Mouse (Mus musculus) embryonic facial prominence, embryonic 13.5 days (tissue): Measurements from ENCODE around the gene Otx2. TPM values are rescaled to one million over a fixed set of nuclear protein-coding genes. Genes with fewer than 3 reads are reported as not detected.
A peak's percentile ranks its signal among the peaks of the same experiment; 100 is the strongest.

Experiments used
- ATAC-seq: fragments of 200-750 bp; cut with Nextera tagmentation; 2 replicates; pipeline ENCODE4 v1.8.0; 2017; ENCODE audit warnings: low read depth; ENCODE audit not compliant: insufficient number of reproducible peaks, insufficient read depth, low FRiP score, low TSS enrichment
- H3K27ac ChIP-seq: fragments of 300-500 bp; sonication (generic); 2 replicates; pipeline ENCODE4 v1.5.1; 2015; ENCODE audit warnings: moderate library complexity, mild to moderate bottlenecking, inconsistent platforms
- H3K27me3 ChIP-seq: fragments of 300-500 bp; sonication (generic); 2 replicates; pipeline ENCODE4 v1.6.1; 2015; ENCODE audit warnings: mild to moderate bottlenecking, inconsistent platforms
- H3K36me3 ChIP-seq: fragments of 300-500 bp; sonication (generic); 2 replicates; pipeline ENCODE4 v1.6.1; 2015; ENCODE audit warnings: mild to moderate bottlenecking, inconsistent platforms
- H3K4me1 ChIP-seq: fragments of 300-500 bp; sonication (generic); 2 replicates; pipeline ENCODE4 v1.6.1; 2015; ENCODE audit warnings: inconsistent platforms
- H3K4me2 ChIP-seq: fragments of 300-500 bp; sonication (generic); 2 replicates; pipeline ENCODE4 v1.6.1; 2015; ENCODE audit warnings: moderate library complexity, mild to moderate bottlenecking, inconsistent platforms
- H3K4me3 ChIP-seq: fragments of 300-500 bp; sonication (generic); 2 replicates; pipeline ENCODE4 v1.5.1; 2015; ENCODE audit warnings: mild to moderate bottlenecking, inconsistent platforms
- H3K9ac ChIP-seq: fragments of 300-500 bp; sonication (generic); 2 replicates; pipeline ENCODE4 v1.6.1; 2015; ENCODE audit warnings: mild to moderate bottlenecking, inconsistent platforms
- H3K9me3 ChIP-seq: fragments of 300-500 bp; sonication (generic); 2 replicates; pipeline ENCODE4 v1.6.1; 2016; ENCODE audit warnings: inconsistent platforms
- WGBS: fragments of 180-500 bp; shearing (Covaris S2); methylation state at CpG from one replicate; pipeline ENCODE4 v1.1.7; 2015; ENCODE audit warnings: mixed read lengths; 5-methylcytosine and 5-hydroxymethylcytosine counted together
- polyA plus RNA-seq: library from polyadenylated mRNA; unstranded; fragments of >200 nt; fragmentation: Nextera tagmentation; extraction: Ambion mirVana; gene quantifications from 2 replicates; pipeline ENCODE4 v1.2.1, GENCODE M21; 2015

Gene Otx2
- polyA plus RNA-seq, result 8.6 and 13.1 TPM in 2 replicates

- no peak within 1 kb of the TSS for H3K9ac ChIP-seq
- peaks cover 7% of the 10 kb centered on the region for H3K4me1 ChIP-seq
- ATAC-seq, result no peak
- peak within 1 kb of the TSS; percentile 48 for H3K4me2 ChIP-seq
- peak within 1 kb of the TSS; percentile 34 for H3K4me3 ChIP-seq
- H3K9me3 ChIP-seq, result no peaks in the 10 kb centered on the region
- no peaks in the 10 kb centered on the region for H3K36me3 ChIP-seq
- H3K27me3 ChIP-seq, result peaks cover 95% of the 10 kb centered on the region
- 1% methylated on average over 27 of the region's 27 CpGs for WGBS
- no peak within 1 kb of the TSS for H3K27ac ChIP-seq
These were observed at the start of gene Otx2 for GRCm38 (mm10) chr14:48673541-48673940. Gene Otx2 (minus strand): TSS chr14:48673819.

GRCm38 (mm10) chr14:48722763-48723162 lies 49.1 kb upstream of the Otx2 start:
- no peak for ATAC-seq
- no peak overlapping the region for H3K4me2 ChIP-seq
- H3K4me1 ChIP-seq, result no peaks in the 10 kb centered on the region
- 45% methylated on average over 4 of the region's 4 CpGs for WGBS
- H3K4me3 ChIP-seq, result no peak overlapping the region
- no peak overlapping the region for H3K27ac ChIP-seq
- no peaks in the 10 kb centered on the region for H3K27me3 ChIP-seq
- no peaks in the 10 kb centered on the region for H3K9me3 ChIP-seq
- H3K36me3 ChIP-seq, result no peaks in the 10 kb centered on the region
- H3K9ac ChIP-seq, result no peak overlapping the region

- Histone ChIP-seq H3K9me3 (no peaks in the 10 kb centered on the region), H3K36me3 (no peaks in the 10 kb centered on the region), H3K4me2 (no peak overlapping the region), H3K4me1 (no peaks in the 10 kb centered on the region), H3K27me3 (no peaks in the 10 kb centered on the region), H3K9ac (no peak overlapping the region), H3K4me3 (no peak overlapping the region), H3K27ac (no peak overlapping the region)
- 76% methylated on average over 3 of the region's 3 CpGs for WGBS
- ATAC-seq, result no peak
These were observed 45.7 kb upstream of the Otx2 start for GRCm38 (mm10) chr14:48719296-48719695.

GRCm38 (mm10) chr14:48717632-48718279 lies 44.1 kb upstream of the Otx2 start:
- H3K4me2 ChIP-seq, result no peak overlapping the region
- WGBS, result 79% methylated on average over 8 of the region's 8 CpGs

GRCm38 (mm10) chr14:48716456-48716855 lies 42.8 kb upstream of the Otx2 start:
- no peak overlapping the region for H3K4me3 ChIP-seq
- 91% methylated on average over 4 of the region's 4 CpGs for WGBS
- no peak for ATAC-seq
- H3K4me1 ChIP-seq, result no peaks in the 10 kb centered on the region
- no peak overlapping the region for H3K27ac ChIP-seq
- no peaks in the 10 kb centered on the region for H3K36me3 ChIP-seq
- H3K4me2 ChIP-seq, result no peak overlapping the region
- no peak overlapping the region for H3K9ac ChIP-seq
- H3K9me3 ChIP-seq, result no peaks in the 10 kb centered on the region
- no peaks in the 10 kb centered on the region for H3K27me3 ChIP-seq

More at GRCm38 (mm10) chr14:48717632-48718279, 44.1 kb upstream of the Otx2 start:
- Histone ChIP-seq H3K27ac (no peak overlapping the region), H3K36me3 (no peaks in the 10 kb centered on the region), H3K4me1 (no peaks in the 10 kb centered on the region), H3K27me3 (no peaks in the 10 kb centered on the region), H3K9me3 (no peaks in the 10 kb centered on the region), H3K4me3 (no peak overlapping the region), H3K9ac (no peak overlapping the region)
- no peak for ATAC-seq

GRCm38 (mm10) chr14:48710871-48711370 lies 37.3 kb upstream of the Otx2 start:
- H3K4me1 ChIP-seq, result peaks cover 13% of the 10 kb centered on the region
- no peak overlapping the region for H3K27ac ChIP-seq
- no peaks in the 10 kb centered on the region for H3K9me3 ChIP-seq
- H3K36me3 ChIP-seq, result no peaks in the 10 kb centered on the region
- ATAC-seq, result no peak
- H3K9ac ChIP-seq, result no peak overlapping the region
- 79% methylated on average over 13 of the region's 13 CpGs for WGBS
- no peak overlapping the region for H3K4me2 ChIP-seq
- H3K4me3 ChIP-seq, result no peak overlapping the region
- peaks cover 34% of the 10 kb centered on the region for H3K27me3 ChIP-seq

- Histone ChIP-seq H3K27me3 (peaks cover 34% of the 10 kb centered on the region), H3K4me3 (peak overlapping the region; percentile 33)
- 32% methylated on average over 11 of the region's 11 CpGs for WGBS
These were observed 36.6 kb upstream of the Otx2 start for GRCm38 (mm10) chr14:48710062-48710870.

GRCm38 (mm10) chr14:48709371-48710061 lies 35.9 kb upstream of the Otx2 start:
- Histone ChIP-seq H3K4me3 (peak overlapping the region; percentile 33), H3K27ac (no peak overlapping the region), H3K4me2 (peak overlapping the region; percentile 61), H3K4me1 (peaks cover 13% of the 10 kb centered on the region), H3K9ac (no peak overlapping the region), H3K9me3 (no peaks in the 10 kb centered on the region), H3K27me3 (peaks cover 34% of the 10 kb centered on the region), H3K36me3 (no peaks in the 10 kb centered on the region)
- 0 out of 2 replicates have a peak, but pooled peaks have one; percentile 56 for ATAC-seq
- WGBS, result under 1% methylated on average over 20 of the region's 20 CpGs

More at GRCm38 (mm10) chr14:48710062-48710870, 36.6 kb upstream of the Otx2 start:
- no peaks in the 10 kb centered on the region for H3K9me3 ChIP-seq
- no peaks in the 10 kb centered on the region for H3K36me3 ChIP-seq
- H3K9ac ChIP-seq, result no peak overlapping the region
- peaks cover 13% of the 10 kb centered on the region for H3K4me1 ChIP-seq
- peak overlapping the region; percentile 61 for H3K4me2 ChIP-seq
- no peak overlapping the region for H3K27ac ChIP-seq
- ATAC-seq, result no peak

- Histone ChIP-seq H3K27me3 (peaks cover 38% of the 10 kb centered on the region), H3K9me3 (no peaks in the 10 kb centered on the region), H3K36me3 (no peaks in the 10 kb centered on the region), H3K4me2 (no peak overlapping the region), H3K27ac (no peak overlapping the region), H3K4me1 (peaks cover 13% of the 10 kb centered on the region), H3K4me3 (no peak overlapping the region), H3K9ac (no peak overlapping the region)
- WGBS, result 5% methylated on average over 6 of the region's 6 CpGs
- ATAC-seq, result no peak
These were observed 34.3 kb upstream of the Otx2 start for GRCm38 (mm10) chr14:48707844-48708383.

GRCm38 (mm10) chr14:48707391-48707790 lies 33.8 kb upstream of the Otx2 start:
- Histone ChIP-seq H3K9me3 (no peaks in the 10 kb centered on the region), H3K27me3 (peaks cover 38% of the 10 kb centered on the region), H3K4me2 (no peak overlapping the region), H3K4me1 (peaks cover 13% of the 10 kb centered on the region), H3K36me3 (no peaks in the 10 kb centered on the region), H3K27ac (no peak overlapping the region), H3K9ac (no peak overlapping the region), H3K4me3 (no peak overlapping the region)
- ATAC-seq, result no peak
- WGBS, result 38% methylated on average over 5 of the region's 5 CpGs

GRCm38 (mm10) chr14:48700790-48701370 lies 27.3 kb upstream of the Otx2 start:
- ATAC-seq, result no peak
- WGBS, result 37% methylated on average over 8 of the region's 8 CpGs
- Histone ChIP-seq H3K9me3 (no peaks in the 10 kb centered on the region), H3K4me3 (no peak overlapping the region), H3K27me3 (peaks cover 4% of the 10 kb centered on the region; the same call in 1 of the 2 replicates), H3K4me1 (no peaks in the 10 kb centered on the region), H3K9ac (no peak overlapping the region), H3K27ac (no peak overlapping the region), H3K4me2 (no peak overlapping the region), H3K36me3 (no peaks in the 10 kb centered on the region)
